Mouse (Mus musculus) midbrain, embryonic 10.5 days (tissue): ENCODE measurements at regions not wholly inside any gene's neighbourhood (a gene's known extent, or its start where the extent isn't known, plus 50 kb on each side); places are given as distances from the start of the nearest gene placed in this dataset.

Experiments
- DNase-seq: peaks from one replicate; pipeline ENCODE4 v3.0.0-alpha.2; 2017; ENCODE audit warnings: low spot score
- H3K27ac ChIP-seq: fragments of 300-500 bp; sonication (generic); replicated peaks from 2 replicates; pipeline ENCODE4 v1.5.1; 2016; ENCODE audit warnings: mild to moderate bottlenecking
- H3K27me3 ChIP-seq: fragments of 300-500 bp; sonication (generic); 2 replicates; pipeline ENCODE4 v1.6.1; 2016; ENCODE audit warnings: low read depth, mild to moderate bottlenecking; ENCODE audit not compliant: poor library complexity, severe bottlenecking
- H3K36me3 ChIP-seq: fragments of 300-500 bp; sonication (generic); 2 replicates; pipeline ENCODE4 v1.6.1; 2016; ENCODE audit warnings: mild to moderate bottlenecking, moderate library complexity
- H3K4me1 ChIP-seq: fragments of 300-500 bp; sonication (generic); 2 replicates; pipeline ENCODE4 v1.6.1; 2016
- H3K4me3 ChIP-seq: fragments of 300-500 bp; sonication (generic); 2 replicates; pipeline ENCODE4 v1.5.1; 2016; ENCODE audit warnings: mild to moderate bottlenecking, moderate library complexity
- H3K9me3 ChIP-seq: fragments of 300-500 bp; sonication (generic); replicated peaks from 2 replicates; pipeline ENCODE4 v1.6.1; 2016; ENCODE audit warnings: mild to moderate bottlenecking
- WGBS: fragments of 180-500 bp; shearing (Covaris S2); methylation state at CpG from one replicate; pipeline ENCODE4 v1.1.7; 2016; 5-methylcytosine and 5-hydroxymethylcytosine counted together

DNA sequence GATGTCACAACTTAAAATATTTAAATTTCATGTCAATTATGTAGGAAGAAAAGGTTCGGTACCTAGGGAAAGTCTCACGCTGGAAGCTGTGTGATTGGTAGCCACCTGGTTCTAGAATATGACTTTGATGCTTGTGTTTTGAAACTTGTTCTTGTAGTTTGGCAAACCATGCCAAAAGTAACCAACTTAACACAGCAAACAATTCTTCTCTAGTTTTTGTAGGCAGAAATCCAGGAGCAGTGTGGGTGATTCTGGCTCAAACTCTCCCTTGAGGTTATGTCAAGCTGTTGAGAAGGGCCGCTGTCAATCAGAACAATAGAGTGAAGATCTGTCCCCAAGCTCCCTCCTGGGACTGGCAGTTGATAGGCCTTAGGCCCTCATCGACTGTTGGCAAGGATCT lies 163.5 kb downstream of the Gm9376 start:
- Histone ChIP-seq H3K4me3 (no peak overlapping the region), H3K27ac (no peak overlapping the region), H3K27me3 (peaks cover 55% of the 10 kb centered on the region), H3K4me1 (peaks cover 47% of the 10 kb centered on the region), H3K36me3 (no peaks in the 10 kb centered on the region), H3K9me3 (no peaks in the 10 kb centered on the region)
- DNase-seq = no peak
- 85% methylated on average over 4 of the region's 4 CpGs for WGBS

GRCm38 (mm10) chr14:118430740-118431139 lies 164.0 kb downstream of the Gm9376 start:
- WGBS = 88% methylated on average over 1 of the region's 1 CpGs
- H3K4me3 ChIP-seq = no peak overlapping the region
- H3K27me3 ChIP-seq = peaks cover 53% of the 10 kb centered on the region
- no peak overlapping the region for H3K27ac ChIP-seq
- H3K36me3 ChIP-seq = no peaks in the 10 kb centered on the region
- H3K4me1 ChIP-seq = peaks cover 51% of the 10 kb centered on the region
- no peak for DNase-seq
- H3K9me3 ChIP-seq = no peaks in the 10 kb centered on the region

GRCm38 (mm10) chr14:118431241-118431882 lies 164.6 kb downstream of the Gm9376 start:
- Histone ChIP-seq H3K4me3 (no peak overlapping the region), H3K36me3 (no peaks in the 10 kb centered on the region), H3K27ac (no peak overlapping the region), H3K4me1 (peaks cover 51% of the 10 kb centered on the region), H3K9me3 (no peaks in the 10 kb centered on the region), H3K27me3 (peaks cover 48% of the 10 kb centered on the region)
- 83% methylated on average over 6 of the region's 6 CpGs for WGBS
- no peak for DNase-seq
